Mouse (Mus musculus) macrophage (primary cell): Measurements from ENCODE around the gene Npepps. TPM values are rescaled to one million over a fixed set of nuclear protein-coding genes. Genes with fewer than 3 reads are reported as not detected.

Experiments
- H3K27ac ChIP-seq: fragments of 350-480 bp; formaldehyde crosslinking; 2 replicates; pipeline ENCODE4 v1.9.0; 2021
- H3K36me3 ChIP-seq: fragments of 350-480 bp; formaldehyde crosslinking; 2 replicates; pipeline ENCODE4 v1.9.0; 2021; ENCODE audit errors: inconsistent target
- H3K4me3 ChIP-seq: fragments of 350-480 bp; formaldehyde crosslinking; 2 replicates; pipeline ENCODE4 v1.9.0; 2021; ENCODE audit errors: inconsistent target
- H3K79me2 ChIP-seq: fragments of 350-480 bp; formaldehyde crosslinking; 2 replicates; pipeline ENCODE4 v1.9.0; 2021; ENCODE audit errors: inconsistent target
- WGBS: methylation state at CpG from one replicate; pipeline ENCODE4 v1.1.7; 2026; ENCODE audit warnings: inconsistent platforms; ENCODE audit not compliant: missing documents; 5-methylcytosine and 5-hydroxymethylcytosine counted together
- polyA plus RNA-seq: library from polyadenylated mRNA; stranded (reverse); fragments of 250-400 nt; gene quantifications from 3 replicates; pipeline ENCODE4 v1.2.4, GENCODE M21; 2018; ENCODE audit warnings: inconsistent platforms

Gene Npepps
- polyA plus RNA-seq, 1 experiment from 2014 or later = 53.5 TPM

DNA sequence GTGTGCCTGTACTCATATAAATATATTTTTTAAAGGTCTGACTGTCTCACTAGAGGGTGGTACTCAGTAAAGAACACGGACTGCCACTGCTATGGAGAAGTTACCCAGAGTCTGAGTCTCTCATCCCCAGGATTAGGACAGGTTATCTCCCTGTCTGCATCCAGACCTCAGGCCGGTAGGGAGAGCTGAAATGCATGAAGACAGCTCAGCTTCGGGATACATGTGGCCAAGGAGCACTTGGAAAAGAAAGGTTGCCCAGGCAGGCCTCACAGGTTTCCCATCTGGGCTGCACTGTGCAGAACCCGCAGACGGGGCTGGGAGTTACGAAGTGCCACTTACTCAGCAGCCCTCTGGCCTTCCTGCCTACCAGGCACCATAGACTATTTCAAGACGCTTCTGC, 123.4 kb downstream of the Npepps start:
- Histone ChIP-seq H3K79me2 (no peaks in the 10 kb centered on the region), H3K27ac (no peak overlapping the region), H3K4me3 (no peak overlapping the region), H3K36me3 (peaks cover 25% of the 10 kb centered on the region)
- 51% methylated on average over 7 of the region's 7 CpGs for WGBS

Other genes starting within 250 kb of the Npepps start
- 0.17 TPM in 1 of 3 replicates, not detected in the others for gene Lrrc46, start 239.2 kb downstream of the Npepps start, polyA plus RNA-seq
- 25.6 to 38.5 TPM (median 31.8 TPM) in 3 replicates for gene Mrpl10, start 239.1 kb downstream of the Npepps start, polyA plus RNA-seq
- 6.4 to 9.7 TPM (median 9.5 TPM) in 3 replicates for gene Osbpl7, start 230.0 kb downstream of the Npepps start, polyA plus RNA-seq
- 0.09 TPM in 1 of 3 replicates, not detected in the others for gene Tbx21, start 165.3 kb downstream of the Npepps start, polyA plus RNA-seq
- gene Tbkbp1, start 129.1 kb downstream of the Npepps start, polyA plus RNA-seq = 21.0 to 27.3 TPM (median 25.6 TPM) in 3 replicates
- gene Kpnb1, start 92.8 kb downstream of the Npepps start, polyA plus RNA-seq = 63.7 to 139 TPM (median 123 TPM) in 3 replicates
- gene Mrpl45, start 35.1 kb upstream of the Npepps start, polyA plus RNA-seq = 18.4 to 24.4 TPM (median 20.9 TPM) in 3 replicates
- gene Gpr179, start 71.4 kb upstream of the Npepps start, polyA plus RNA-seq = 0.01 TPM in 1 of 3 replicates, not detected in the others
- 6.2 to 10.1 TPM (median 7.0 TPM) in 3 replicates for gene Socs7, start 81.9 kb upstream of the Npepps start, polyA plus RNA-seq
- 12.8 to 18.7 TPM (median 14.4 TPM) in 3 replicates for gene Arhgap23, start 134.9 kb upstream of the Npepps start, polyA plus RNA-seq
- not detected in 3 replicates for gene 4933428G20Rik, start 219.7 kb upstream of the Npepps start, polyA plus RNA-seq